Mouse (Mus musculus): Measurements from ENCODE around the gene Dnajc21. TPM values are rescaled to one million over a fixed set of nuclear protein-coding genes. Genes with fewer than 3 reads are reported as not detected.
A peak's percentile ranks its signal among the peaks of the same experiment; 100 is the strongest.
"Not testable (repeated sequence)": the region's sequence is repeated elsewhere in the genome, so short reads cannot be mapped to it uniquely, and the experiment has no call there.

Gene Dnajc21
- polyA plus RNA-seq (2015; fragmentation: Nextera tagmentation; extraction: Ambion mirVana): 9.8 and 10.5 TPM in 2 replicates

- no peaks in the 10 kb centered on the region for H3K9me3 ChIP-seq
- peak within 1 kb of the TSS; percentile 69 for H3K4me3 ChIP-seq (replicated peaks)
- no peaks in the 10 kb centered on the region for H3K27me3 ChIP-seq
- peak within 1 kb of the TSS; percentile 86 for H3K27ac ChIP-seq
- ATAC-seq: peak; percentile 96
- peak within 1 kb of the TSS; percentile 86 for H3K4me2 ChIP-seq (replicated peaks)
- peaks cover 3% of the 10 kb centered on the region for H3K36me3 ChIP-seq
- H3K9ac ChIP-seq (replicated peaks): peak within 1 kb of the TSS; percentile 81
- H3K4me1 ChIP-seq (replicated peaks): peaks cover 22% of the 10 kb centered on the region
- WGBS: under 1% methylated on average over 62 of the region's 87 CpGs
These were observed at the start of gene Dnajc21 for GRCm38 (mm10) chr15:10470151-10470831. Gene Dnajc21, minus strand, starts transcription at chr15:10470516.

GRCm38 (mm10) chr15:10515166-10515565 is 44.9 kb upstream of the Dnajc21 start:
- 81% methylated on average over 7 of the region's 7 CpGs for whole genome bisulfite sequencing
- Histone ChIP-seq H3K27me3 (no peaks in the 10 kb centered on the region), H3K4me3 (replicated peaks) (no peak overlapping the region), H3K9me3 (no peaks in the 10 kb centered on the region), H3K9ac (replicated peaks) (no peak overlapping the region), H3K4me2 (replicated peaks) (no peak overlapping the region), H3K36me3 (no peaks in the 10 kb centered on the region), H3K27ac (no peak overlapping the region), H3K4me1 (replicated peaks) (no peaks in the 10 kb centered on the region)
- no peak for ATAC-seq

GRCm38 (mm10) chr15:10506099-10506498 is 35.8 kb upstream of the Dnajc21 start:
- H3K9ac ChIP-seq (replicated peaks): no peak overlapping the region
- 89% methylated on average over 11 of the region's 11 CpGs for WGBS
- no peak for ATAC-seq
- H3K4me3 ChIP-seq (replicated peaks): no peak overlapping the region
- no peaks in the 10 kb centered on the region for H3K27me3 ChIP-seq
- H3K4me2 ChIP-seq (replicated peaks): no peak overlapping the region
- H3K27ac ChIP-seq: no peak overlapping the region
- H3K4me1 ChIP-seq (replicated peaks): no peaks in the 10 kb centered on the region
- H3K36me3 ChIP-seq: no peaks in the 10 kb centered on the region
- H3K9me3 ChIP-seq: no peaks in the 10 kb centered on the region

DNA sequence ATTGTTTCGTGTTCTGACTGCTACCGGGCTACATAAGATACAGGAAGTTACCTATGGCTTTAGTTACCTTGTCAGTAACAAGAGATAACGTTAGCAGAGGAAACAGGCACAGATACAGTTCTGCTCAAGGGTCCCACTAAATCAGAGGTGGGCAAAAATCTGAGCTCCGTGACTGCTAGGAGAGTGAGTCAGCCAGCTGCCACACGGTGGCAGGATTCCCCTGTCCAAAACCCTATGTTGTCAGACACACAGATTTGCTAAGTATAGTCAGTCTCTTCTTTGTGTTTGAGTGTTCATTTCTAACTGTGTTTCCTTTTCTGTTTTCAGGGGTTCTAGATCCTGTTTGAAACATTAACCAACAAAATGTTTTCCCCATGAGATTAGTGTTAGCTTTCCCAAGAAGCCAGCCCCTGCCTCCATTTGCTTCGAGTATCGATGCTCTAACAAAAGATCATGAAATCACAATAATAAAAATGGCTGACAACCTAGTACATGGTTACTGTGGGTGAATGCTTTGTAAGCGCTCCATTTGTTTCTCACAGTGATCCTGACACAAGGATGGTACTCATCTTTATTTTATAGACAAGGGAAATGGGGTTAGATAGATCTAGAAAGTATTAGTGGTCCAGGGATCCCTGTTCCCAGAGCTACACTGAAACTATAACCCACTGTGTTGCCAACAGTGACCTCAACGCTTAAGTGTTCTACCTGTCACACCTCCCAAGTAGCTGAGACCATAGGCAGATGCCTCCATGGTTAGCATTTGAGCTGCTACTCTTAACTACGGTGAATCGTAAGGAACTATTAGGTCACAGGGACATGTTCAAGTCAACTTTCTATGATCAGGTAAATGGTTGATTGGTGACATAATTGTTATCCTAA is 30.8 kb upstream of the Dnajc21 start:
- 57% methylated on average over 11 of the region's 11 CpGs for WGBS
- Histone ChIP-seq H3K36me3 (peaks cover 3% of the 10 kb centered on the region), H3K4me1 (replicated peaks) (no peaks in the 10 kb centered on the region), H3K27me3 (no peaks in the 10 kb centered on the region), H3K4me2 (replicated peaks) (no peak overlapping the region), H3K9me3 (no peaks in the 10 kb centered on the region), H3K9ac (replicated peaks) (no peak overlapping the region), H3K27ac (no peak overlapping the region), H3K4me3 (replicated peaks) (no peak overlapping the region)
- peak; percentile 94 for ATAC-seq

DNA sequence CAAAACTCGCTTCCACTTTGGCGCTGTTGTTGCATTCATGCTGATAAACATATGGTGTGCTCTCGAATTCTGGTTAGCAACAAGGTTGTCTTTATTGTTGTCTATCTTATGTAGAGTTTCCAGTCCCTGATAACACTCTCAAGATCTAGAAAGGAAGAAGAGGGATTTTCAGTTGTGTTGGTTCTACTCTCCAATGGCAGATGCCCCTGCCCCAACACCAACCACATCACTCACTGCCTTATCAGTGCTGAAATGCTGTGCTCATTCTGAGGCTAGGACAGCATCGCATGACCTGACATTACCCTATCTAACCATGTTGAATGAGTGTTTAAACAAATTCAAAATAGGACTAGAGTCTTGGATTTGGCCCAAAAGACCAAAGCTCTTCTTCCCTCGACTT is 29.7 kb upstream of the Dnajc21 start:
- WGBS: 86% methylated on average over 5 of the region's 5 CpGs
- H3K27me3 ChIP-seq: no peaks in the 10 kb centered on the region
- H3K4me3 ChIP-seq (replicated peaks): no peak overlapping the region
- no peak overlapping the region for H3K4me2 ChIP-seq (replicated peaks)
- H3K36me3 ChIP-seq: peaks cover 8% of the 10 kb centered on the region
- no peaks in the 10 kb centered on the region for H3K4me1 ChIP-seq (replicated peaks)
- H3K27ac ChIP-seq: no peak overlapping the region
- no peaks in the 10 kb centered on the region for H3K9me3 ChIP-seq
- no peak for ATAC-seq
- H3K9ac ChIP-seq (replicated peaks): no peak overlapping the region

DNA sequence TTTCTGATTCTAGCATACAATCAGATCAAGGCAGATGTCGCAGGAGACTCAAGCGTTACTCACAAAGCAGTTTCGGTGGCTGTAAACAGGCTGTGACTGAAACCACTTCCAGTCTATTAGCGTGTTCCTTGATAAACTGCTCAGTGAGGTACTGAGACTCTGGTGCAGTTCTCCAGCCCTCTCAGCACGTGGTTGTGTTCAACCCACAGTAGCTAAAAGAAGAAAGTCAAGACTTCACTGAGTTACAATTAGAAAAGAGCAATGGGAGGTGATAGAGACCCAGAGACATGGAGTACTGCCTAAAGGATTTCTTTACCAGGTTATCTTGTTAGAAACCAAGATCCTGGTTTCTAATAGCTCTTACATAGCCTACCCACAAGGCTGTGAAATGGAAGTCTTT is 29.3 kb upstream of the Dnajc21 start:
- 80% methylated on average over 5 of the region's 5 CpGs for WGBS
- Histone ChIP-seq H3K36me3 (peaks cover 10% of the 10 kb centered on the region), H3K9ac (replicated peaks) (no peak overlapping the region), H3K9me3 (no peaks in the 10 kb centered on the region), H3K4me2 (replicated peaks) (no peak overlapping the region), H3K4me3 (replicated peaks) (no peak overlapping the region), H3K27me3 (no peaks in the 10 kb centered on the region), H3K4me1 (replicated peaks) (no peaks in the 10 kb centered on the region), H3K27ac (no peak overlapping the region)
- ATAC-seq: no peak

DNA sequence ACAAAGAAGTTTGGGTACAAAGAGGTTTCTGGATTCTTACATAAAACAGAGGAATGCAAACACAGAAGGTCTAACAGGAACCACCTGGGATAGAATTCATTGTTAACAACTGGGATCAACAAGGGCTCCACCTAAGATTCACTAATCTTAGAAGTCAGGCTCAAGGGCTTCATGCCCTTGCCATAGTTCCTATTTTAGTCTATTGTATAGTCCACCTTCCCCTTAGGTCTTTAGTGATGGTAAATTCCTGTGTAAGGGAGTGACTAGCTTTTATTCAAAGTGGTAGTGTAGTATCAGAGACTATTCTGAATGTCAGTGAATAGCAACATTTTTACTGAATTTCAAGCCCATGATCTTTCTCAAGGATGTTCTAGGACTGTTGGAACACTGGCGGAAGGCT is 26.4 kb upstream of the Dnajc21 start:
- 100% methylated on average over 1 of the region's 1 CpGs for WGBS
- not testable (repeated sequence) for H3K9ac ChIP-seq (replicated peaks); H3K27me3 ChIP-seq; H3K4me2 ChIP-seq (replicated peaks); H3K4me1 ChIP-seq (replicated peaks); H3K4me3 ChIP-seq (replicated peaks); H3K9me3 ChIP-seq; ATAC-seq; H3K27ac ChIP-seq
- H3K36me3 ChIP-seq: peaks cover 34% of the 10 kb centered on the region

DNA sequence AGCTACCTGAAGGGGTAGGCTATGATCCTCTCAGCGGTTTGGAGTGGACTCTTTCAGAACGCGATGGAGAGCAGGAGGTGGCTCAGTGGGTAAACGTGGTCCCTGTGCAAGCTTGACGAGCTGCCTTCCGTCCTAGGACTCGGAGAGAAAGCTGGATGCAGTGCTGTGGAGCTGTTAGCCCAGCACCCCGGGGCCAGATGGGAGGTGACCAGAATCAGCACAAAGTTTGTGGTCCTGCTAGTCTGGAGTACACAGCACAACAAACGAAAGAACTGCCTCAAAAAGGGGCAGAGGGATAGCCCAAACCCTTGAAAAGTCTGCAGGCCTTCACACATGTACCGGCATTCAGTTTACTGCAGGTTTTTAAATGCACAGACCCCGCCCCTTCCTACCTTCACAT is 25.6 kb upstream of the Dnajc21 start:
- H3K4me2 ChIP-seq (replicated peaks): no peak overlapping the region
- no peaks in the 10 kb centered on the region for H3K27me3 ChIP-seq
- no peak overlapping the region for H3K4me3 ChIP-seq (replicated peaks)
- H3K9me3 ChIP-seq: no peaks in the 10 kb centered on the region
- H3K27ac ChIP-seq: no peak overlapping the region
- 92% methylated on average over 11 of the region's 11 CpGs for WGBS
- no peak for ATAC-seq
- no peak overlapping the region for H3K9ac ChIP-seq (replicated peaks)
- no peaks in the 10 kb centered on the region for H3K4me1 ChIP-seq (replicated peaks)
- peaks cover 34% of the 10 kb centered on the region for H3K36me3 ChIP-seq

GRCm38 (mm10) chr15:10490101-10490500 is 19.8 kb upstream of the Dnajc21 start:
- no peak overlapping the region for H3K27ac ChIP-seq
- WGBS: 90% methylated on average over 5 of the region's 5 CpGs
- no peak overlapping the region for H3K4me2 ChIP-seq (replicated peaks)
- no peaks in the 10 kb centered on the region for H3K27me3 ChIP-seq
- H3K4me3 ChIP-seq (replicated peaks): no peak overlapping the region
- peaks cover 41% of the 10 kb centered on the region for H3K36me3 ChIP-seq
- no peak overlapping the region for H3K9ac ChIP-seq (replicated peaks)
- no peak for ATAC-seq
- H3K4me1 ChIP-seq (replicated peaks): peaks cover 13% of the 10 kb centered on the region
- no peaks in the 10 kb centered on the region for H3K9me3 ChIP-seq

DNA sequence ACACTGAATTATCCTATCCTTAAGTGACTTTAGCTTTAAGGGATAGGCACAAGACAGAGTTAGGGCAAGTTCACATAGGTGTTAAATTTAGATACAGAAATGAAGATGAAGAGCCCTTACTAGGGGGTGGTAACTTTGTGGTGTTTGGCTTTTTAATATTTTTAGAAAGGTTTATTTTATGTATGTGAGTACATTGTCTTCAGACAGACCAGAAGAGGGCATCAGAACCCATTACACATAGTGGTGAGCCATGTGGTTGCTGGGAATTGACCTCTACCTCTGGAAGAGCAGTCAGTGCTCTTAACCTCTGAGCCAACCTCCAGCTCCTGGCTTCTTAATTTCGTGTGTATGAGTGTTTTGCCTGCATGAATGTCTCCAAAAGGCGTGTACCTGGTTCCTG is 16.9 kb upstream of the Dnajc21 start:
- H3K4me1 ChIP-seq (replicated peaks): peaks cover 24% of the 10 kb centered on the region
- ATAC-seq: no peak
- peak overlapping the region; percentile 72 for H3K4me2 ChIP-seq (replicated peaks)
- H3K9me3 ChIP-seq: no peaks in the 10 kb centered on the region
- H3K9ac ChIP-seq (replicated peaks): no peak overlapping the region
- H3K27ac ChIP-seq: no peak overlapping the region
- 66% methylated on average over 2 of the region's 2 CpGs for WGBS
- H3K27me3 ChIP-seq: no peaks in the 10 kb centered on the region
- peaks cover 30% of the 10 kb centered on the region for H3K36me3 ChIP-seq
- H3K4me3 ChIP-seq (replicated peaks): peak overlapping the region; percentile 83

DNA sequence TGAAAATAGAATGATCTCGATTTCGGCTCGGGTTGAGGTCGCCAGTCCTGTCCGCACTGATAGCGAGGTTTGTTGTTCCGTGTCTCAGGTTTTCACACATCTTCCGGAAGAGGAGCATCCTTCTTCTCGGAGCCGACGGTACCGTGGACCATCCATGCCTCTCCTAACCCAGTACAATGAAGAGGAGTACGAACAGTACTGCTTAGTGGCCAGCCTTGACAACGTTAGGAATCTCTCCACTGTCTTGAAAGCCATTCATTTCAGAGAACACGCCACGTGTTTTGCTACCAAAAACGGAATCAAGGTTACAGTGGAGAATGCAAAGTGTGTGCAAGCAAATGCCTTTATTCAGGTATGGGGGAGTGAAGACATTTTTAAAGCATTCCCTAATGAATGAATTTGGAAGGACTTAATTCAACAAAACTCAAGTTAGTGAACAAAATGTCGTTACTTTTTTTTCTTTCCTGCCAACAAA is 16.1 kb upstream of the Dnajc21 start:
- WGBS: 2% methylated on average over 18 of the region's 18 CpGs
- Histone ChIP-seq H3K4me3 (replicated peaks) (peak overlapping the region; percentile 83), H3K27me3 (no peaks in the 10 kb centered on the region), H3K4me1 (replicated peaks) (peaks cover 24% of the 10 kb centered on the region), H3K36me3 (peaks cover 31% of the 10 kb centered on the region), H3K9me3 (no peaks in the 10 kb centered on the region), H3K4me2 (replicated peaks) (peak overlapping the region; percentile 72), H3K27ac (peak overlapping the region; percentile 80), H3K9ac (replicated peaks) (peak overlapping the region; percentile 82)
- peak; percentile 72 for ATAC-seq
